Mouse (Mus musculus): ENCODE measurements around the gene Nme3. TPM values are rescaled to one million over a fixed set of nuclear protein-coding genes. Genes with fewer than 3 reads are reported as not detected.

The Nme3 gene
- polyA plus RNA-seq, 1 experiment from 2014 or later: 47.0 TPM

- H3K9me3 ChIP-seq (replicated peaks): no peaks in the 10 kb centered on the region
- peak overlapping the region; percentile 86 for H3K4me3 ChIP-seq
- H3K4me1 ChIP-seq: peaks cover 38% of the 10 kb centered on the region
- peaks cover 74% of the 10 kb centered on the region for H3K36me3 ChIP-seq
- WGBS: 50% methylated on average over 11 of the region's 11 CpGs
- H3K27ac ChIP-seq: peak overlapping the region; percentile 87
- DNase-seq (ENCODE audit: low spot score): no peak
- no peaks in the 10 kb centered on the region for H3K27me3 ChIP-seq (ENCODE audit: low read depth, poor library complexity, severe bottlenecking)
These were observed 631 bp downstream of the Nme3 start for GRCm38 (mm10) chr17:24896993-24897269.

GRCm38 (mm10) chr17:24897600-24897999 is 1.3 kb downstream of the Nme3 start:
- Histone ChIP-seq H3K9me3 (replicated peaks) (no peaks in the 10 kb centered on the region), H3K4me3 (peak overlapping the region; percentile 86), H3K4me1 (peaks cover 38% of the 10 kb centered on the region), H3K27me3 (ENCODE audit: low read depth, poor library complexity, severe bottlenecking) (no peaks in the 10 kb centered on the region), H3K36me3 (peaks cover 74% of the 10 kb centered on the region), H3K27ac (no peak overlapping the region)
- DNase-seq (ENCODE audit: low spot score): no peak
- 87% methylated on average over 4 of the region's 4 CpGs for WGBS

- Histone ChIP-seq H3K9me3 (replicated peaks) (no peaks in the 10 kb centered on the region), H3K4me1 (peaks cover 38% of the 10 kb centered on the region), H3K27ac (no peak overlapping the region), H3K4me3 (0 out of 2 replicates have a peak overlapping the region, but pooled peaks have one; percentile 86), H3K36me3 (peaks cover 74% of the 10 kb centered on the region), H3K27me3 (ENCODE audit: low read depth, poor library complexity, severe bottlenecking) (no peaks in the 10 kb centered on the region)
- no peak for DNase-seq (ENCODE audit: low spot score)
- WGBS: 84% methylated on average over 4 of the region's 4 CpGs
These were observed 1.9 kb downstream of the Nme3 start for GRCm38 (mm10) chr17:24898041-24898854.

- no peaks in the 10 kb centered on the region for H3K9me3 ChIP-seq (replicated peaks)
- H3K27ac ChIP-seq: no peak overlapping the region
- no peak for DNase-seq (ENCODE audit: low spot score)
- 0 out of 2 replicates have a peak overlapping the region, but pooled peaks have one; percentile 0 for H3K4me3 ChIP-seq
- WGBS: 89% methylated on average over 5 of the region's 5 CpGs
- no peaks in the 10 kb centered on the region for H3K27me3 ChIP-seq (ENCODE audit: low read depth, poor library complexity, severe bottlenecking)
- H3K4me1 ChIP-seq: peaks cover 31% of the 10 kb centered on the region
- H3K36me3 ChIP-seq: peaks cover 75% of the 10 kb centered on the region
These were observed 2.9 kb downstream of the Nme3 start for GRCm38 (mm10) chr17:24899153-24899552.

- 94% methylated on average over 6 of the region's 6 CpGs for WGBS
- DNase-seq (ENCODE audit: low spot score): no peak
These were observed 3.7 kb downstream of the Nme3 start for GRCm38 (mm10) chr17:24900014-24900413.

GRCm38 (mm10) chr17:24902124-24902523 is 5.8 kb downstream of the Nme3 start:
- Histone ChIP-seq H3K27ac (no peak overlapping the region), H3K9me3 (replicated peaks) (no peaks in the 10 kb centered on the region), H3K4me3 (no peak overlapping the region), H3K27me3 (ENCODE audit: low read depth, poor library complexity, severe bottlenecking) (no peaks in the 10 kb centered on the region), H3K4me1 (peaks cover 7% of the 10 kb centered on the region), H3K36me3 (peaks cover 100% of the 10 kb centered on the region)
- WGBS: 90% methylated on average over 5 of the region's 5 CpGs
- no peak for DNase-seq (ENCODE audit: low spot score)

More at GRCm38 (mm10) chr17:24900014-24900413, 3.7 kb downstream of the Nme3 start:
- H3K27ac ChIP-seq: no peak overlapping the region
- peaks cover 83% of the 10 kb centered on the region for H3K36me3 ChIP-seq
- H3K4me1 ChIP-seq: peaks cover 27% of the 10 kb centered on the region
- no peak overlapping the region for H3K4me3 ChIP-seq
- no peaks in the 10 kb centered on the region for H3K9me3 ChIP-seq (replicated peaks)
- H3K27me3 ChIP-seq (ENCODE audit: low read depth, poor library complexity, severe bottlenecking): no peaks in the 10 kb centered on the region

- H3K9me3 ChIP-seq (replicated peaks): no peaks in the 10 kb centered on the region
- H3K4me3 ChIP-seq: no peak overlapping the region
- DNase-seq (ENCODE audit: low spot score): no peak
- no peaks in the 10 kb centered on the region for H3K4me1 ChIP-seq
- H3K36me3 ChIP-seq: peaks cover 100% of the 10 kb centered on the region
- H3K27ac ChIP-seq: no peak overlapping the region
- 68% methylated on average over 9 of the region's 9 CpGs for WGBS
- no peaks in the 10 kb centered on the region for H3K27me3 ChIP-seq (ENCODE audit: low read depth, poor library complexity, severe bottlenecking)
These were observed 6.6 kb downstream of the Nme3 start for GRCm38 (mm10) chr17:24902671-24903474.

- no peak overlapping the region for H3K27ac ChIP-seq
- DNase-seq (ENCODE audit: low spot score): no peak
- H3K9me3 ChIP-seq (replicated peaks): no peaks in the 10 kb centered on the region
- H3K36me3 ChIP-seq: peaks cover 100% of the 10 kb centered on the region
- H3K4me1 ChIP-seq: no peaks in the 10 kb centered on the region
- WGBS: 93% methylated on average over 9 of the region's 9 CpGs
- H3K27me3 ChIP-seq (ENCODE audit: low read depth, poor library complexity, severe bottlenecking): no peaks in the 10 kb centered on the region
- no peak overlapping the region for H3K4me3 ChIP-seq
These were observed 7.5 kb downstream of the Nme3 start for GRCm38 (mm10) chr17:24903767-24904166.

- whole genome bisulfite sequencing: 100% methylated on average over 2 of the region's 2 CpGs
- no peaks in the 10 kb centered on the region for H3K27me3 ChIP-seq (ENCODE audit: low read depth, poor library complexity, severe bottlenecking)
- no peak overlapping the region for H3K4me3 ChIP-seq
- no peaks in the 10 kb centered on the region for H3K9me3 ChIP-seq (replicated peaks)
- H3K36me3 ChIP-seq: peaks cover 100% of the 10 kb centered on the region
- no peak overlapping the region for H3K27ac ChIP-seq
- no peaks in the 10 kb centered on the region for H3K4me1 ChIP-seq
- DNase-seq (ENCODE audit: low spot score): no peak
These were observed 11.3 kb downstream of the Nme3 start for GRCm38 (mm10) chr17:24907591-24907990.

- Histone ChIP-seq H3K27me3 (ENCODE audit: low read depth, poor library complexity, severe bottlenecking) (no peaks in the 10 kb centered on the region), H3K9me3 (replicated peaks) (no peaks in the 10 kb centered on the region), H3K4me1 (no peaks in the 10 kb centered on the region), H3K36me3 (peaks cover 99% of the 10 kb centered on the region), H3K4me3 (no peak overlapping the region), H3K27ac (no peak overlapping the region)
- no peak for DNase-seq (ENCODE audit: low spot score)
These were observed 17.7 kb downstream of the Nme3 start for GRCm38 (mm10) chr17:24913984-24914383.

- Histone ChIP-seq H3K4me1 (no peaks in the 10 kb centered on the region), H3K27me3 (ENCODE audit: low read depth, poor library complexity, severe bottlenecking) (no peaks in the 10 kb centered on the region), H3K36me3 (peaks cover 98% of the 10 kb centered on the region), H3K27ac (no peak overlapping the region), H3K4me3 (no peak overlapping the region), H3K9me3 (replicated peaks) (no peaks in the 10 kb centered on the region)
- 93% methylated on average over 1 of the region's 1 CpGs for WGBS
- DNase-seq (ENCODE audit: low spot score): no peak
These were observed 26.9 kb downstream of the Nme3 start for GRCm38 (mm10) chr17:24923246-24923645.

GRCm38 (mm10) chr17:24929506-24929905 is 33.2 kb downstream of the Nme3 start:
- no peaks in the 10 kb centered on the region for H3K27me3 ChIP-seq (ENCODE audit: low read depth, poor library complexity, severe bottlenecking)
- H3K4me1 ChIP-seq: peaks cover under 1% of the 10 kb centered on the region; the same call in 1 of the 2 replicates
- 96% methylated on average over 1 of the region's 1 CpGs for WGBS
- H3K27ac ChIP-seq: no peak overlapping the region
- no peak for DNase-seq (ENCODE audit: low spot score)
- H3K36me3 ChIP-seq: peaks cover 75% of the 10 kb centered on the region
- no peaks in the 10 kb centered on the region for H3K9me3 ChIP-seq (replicated peaks)
- no peak overlapping the region for H3K4me3 ChIP-seq

- no peaks in the 10 kb centered on the region for H3K27me3 ChIP-seq (ENCODE audit: low read depth, poor library complexity, severe bottlenecking)
- no peaks in the 10 kb centered on the region for H3K9me3 ChIP-seq (replicated peaks)
- H3K27ac ChIP-seq: no peak overlapping the region
- WGBS: 98% methylated on average over 4 of the region's 4 CpGs
- H3K4me3 ChIP-seq: no peak overlapping the region
- peaks cover 16% of the 10 kb centered on the region for H3K4me1 ChIP-seq
- H3K36me3 ChIP-seq: peaks cover 48% of the 10 kb centered on the region
- no peak for DNase-seq (ENCODE audit: low spot score)
These were observed 36.1 kb downstream of the Nme3 start for GRCm38 (mm10) chr17:24932431-24932830.

All from limb, embryonic 10.5 days (tissue).